Mouse (Mus musculus) sigmoid colon, adult 10 weeks (tissue): ENCODE data around the gene Nod1. TPM values are rescaled to one million over a fixed set of nuclear protein-coding genes. Genes with fewer than 3 reads are reported as not detected.

Experiments used
- polyA plus RNA-seq: library from polyadenylated mRNA; stranded (reverse); fragments of 350-450 nt; fragmentation: Illumina TruSeq; extraction: RNeasy Lipid Tissue Mini Kit (QIAGEN cat#74804); gene quantifications from one replicate; pipeline ENCODE4 v1.2.3, GENCODE M21; 2014; ENCODE audit warnings: low read depth, low replicate concordance

Nod1 gene
- 3.8 TPM for polyA plus RNA-seq

DNA sequence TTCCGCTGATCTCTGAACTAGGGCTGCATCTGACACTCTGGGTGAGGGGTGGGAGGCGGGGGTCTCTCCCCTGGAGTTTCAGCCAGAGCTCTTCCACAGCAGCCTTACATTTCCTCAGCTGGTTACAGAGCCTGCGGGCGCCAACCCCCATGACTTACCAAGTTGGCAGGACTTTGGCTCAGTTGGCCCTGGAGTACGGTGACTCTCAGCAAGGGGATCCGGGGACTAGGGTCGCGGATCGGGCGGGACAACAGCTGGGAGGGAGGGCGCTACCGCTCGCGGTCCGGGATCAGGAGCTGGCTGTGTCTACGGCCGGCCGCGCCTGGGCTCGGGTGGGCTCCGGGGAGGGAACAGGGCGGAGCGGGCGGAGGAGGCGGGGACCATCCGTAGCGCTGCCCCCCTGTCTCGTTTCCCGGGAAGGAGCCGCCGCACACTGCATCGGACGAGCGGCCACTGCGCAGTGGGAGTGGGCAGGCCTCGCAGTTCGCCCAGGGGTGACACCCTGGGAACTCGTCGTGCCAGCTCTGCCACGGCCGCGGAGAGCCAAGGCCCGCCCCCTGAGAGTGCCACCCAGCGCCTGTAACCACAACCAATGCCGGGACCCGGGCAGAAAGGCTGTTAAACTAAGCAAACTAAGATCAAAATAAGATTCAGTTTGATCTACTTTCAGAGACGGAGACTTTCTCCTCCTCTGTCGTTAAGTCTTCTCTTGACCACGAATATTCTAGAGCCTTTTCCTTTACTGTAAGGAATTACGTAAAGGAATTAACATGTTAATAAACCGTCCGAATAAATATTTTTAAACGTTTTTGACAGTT, at the start of gene Nod1:
Gene Nod1, minus strand, starts transcription at position 502 of the 818 bp plus-strand sequence.

GRCm38 (mm10) chr6:54992734-54993260, 20.4 kb upstream of the Nod1 start, which contains the start of gene Ggct:
TSS of gene Ggct (minus strand) at chr6:54992950.

Other genes starting within 250 kb of the Nod1 start
- gene Znrf2, start 155.7 kb downstream of the Nod1 start, polyA plus RNA-seq = 84.2 TPM
- 13.6 TPM for gene Ggct, start 20.3 kb upstream of the Nod1 start, polyA plus RNA-seq
- 125 TPM for gene Gars, start 65.4 kb upstream of the Nod1 start, polyA plus RNA-seq
- not detected for gene Crhr2, start 160.4 kb upstream of the Nod1 start, polyA plus RNA-seq
- gene Inmt, start 202.4 kb upstream of the Nod1 start, polyA plus RNA-seq = 1.5 TPM
- 0.95 TPM for gene Mindy4, start 230.8 kb upstream of the Nod1 start, polyA plus RNA-seq